Mouse (Mus musculus) hindbrain, embryonic 10.5 days (tissue): ENCODE results near the gene Alpl. TPM values are rescaled to one million over a fixed set of nuclear protein-coding genes. Genes with fewer than 3 reads are reported as not detected.

ENCODE experiments used
- DNase-seq: peaks from one replicate; pipeline ENCODE4 v3.0.0-alpha.2; 2017; ENCODE audit warnings: low spot score
- H3K27ac ChIP-seq: fragments of 300-500 bp; sonication (generic); 2 replicates; pipeline ENCODE4 v1.5.1; 2016; ENCODE audit warnings: mild to moderate bottlenecking, moderate library complexity
- H3K27me3 ChIP-seq: fragments of 300-500 bp; sonication (generic); 2 replicates; pipeline ENCODE4 v1.6.1; 2016; ENCODE audit warnings: mild to moderate bottlenecking; ENCODE audit not compliant: poor library complexity, insufficient read depth, severe bottlenecking
- H3K36me3 ChIP-seq: fragments of 300-500 bp; sonication (generic); 2 replicates; pipeline ENCODE4 v1.6.1; 2016; ENCODE audit warnings: mild to moderate bottlenecking, moderate library complexity
- H3K4me1 ChIP-seq: fragments of 300-500 bp; sonication (generic); replicated peaks from 2 replicates; pipeline ENCODE4 v1.6.1; 2016; ENCODE audit warnings: mild to moderate bottlenecking
- H3K4me3 ChIP-seq: fragments of 300-500 bp; sonication (generic); 2 replicates; pipeline ENCODE4 v1.5.1; 2016; ENCODE audit warnings: mild to moderate bottlenecking, moderate library complexity
- H3K9me3 ChIP-seq: fragments of 300-500 bp; sonication (generic); 2 replicates; pipeline ENCODE4 v1.6.1; 2016; ENCODE audit warnings: mild to moderate bottlenecking, moderate library complexity
- WGBS: fragments of 180-500 bp; shearing (Covaris S2); methylation state at CpG from one replicate; pipeline ENCODE4 v1.1.7; 2016; 5-methylcytosine and 5-hydroxymethylcytosine counted together
- polyA plus RNA-seq: library from polyadenylated mRNA; unstranded; fragments of >200 nt; fragmentation: Nextera tagmentation; extraction: Ambion mirVana; gene quantifications from 2 replicates; pipeline ENCODE4 v1.2.1, GENCODE M21; 2016

The Alpl gene
- polyA plus RNA-seq, 1 experiment from 2014 or later, result 26.1 TPM

GRCm38 (mm10) chr4:137697156-137697885 lies 98.9 kb downstream of the Alpl start:
- no peaks in the 10 kb centered on the region for H3K36me3 ChIP-seq
- H3K9me3 ChIP-seq, result no peaks in the 10 kb centered on the region
- H3K4me3 ChIP-seq, result no peak overlapping the region
- peaks cover 9% of the 10 kb centered on the region; the same call in 1 of the 2 replicates for H3K27me3 ChIP-seq
- WGBS, result 75% methylated on average over 13 of the region's 13 CpGs
- no peak for DNase-seq
- peaks cover 43% of the 10 kb centered on the region for H3K4me1 ChIP-seq
- H3K27ac ChIP-seq, result peak overlapping the region; percentile 53; the same call in 1 of the 2 replicates

DNA sequence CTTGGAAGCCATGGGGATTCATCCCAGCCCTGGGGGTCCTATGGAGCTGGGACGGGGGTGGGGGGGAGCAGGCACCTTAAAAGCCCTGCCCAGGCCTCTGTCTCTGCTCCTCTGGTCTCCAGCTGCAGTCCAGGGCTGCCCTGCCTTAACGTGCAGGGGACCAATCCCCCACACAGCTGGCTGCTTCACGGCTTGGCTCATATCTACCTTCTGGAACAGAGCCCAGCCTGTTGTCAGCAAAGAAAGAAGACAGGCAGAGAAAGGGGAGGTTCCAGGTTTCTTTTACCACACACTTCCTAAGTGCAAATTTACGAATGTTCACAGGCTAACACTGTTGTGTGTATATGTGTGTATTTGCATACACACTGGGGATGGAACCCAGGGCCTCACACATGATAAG lies 100.3 kb downstream of the Alpl start:
- H3K4me3 ChIP-seq, result no peak overlapping the region
- no peaks in the 10 kb centered on the region for H3K36me3 ChIP-seq

GRCm38 (mm10) chr4:137695300-137695699 lies 100.9 kb downstream of the Alpl start:
- Histone ChIP-seq H3K27ac (no peak overlapping the region), H3K36me3 (no peaks in the 10 kb centered on the region), H3K4me3 (no peak overlapping the region), H3K27me3 (peaks cover 9% of the 10 kb centered on the region; the same call in 1 of the 2 replicates), H3K4me1 (peaks cover 34% of the 10 kb centered on the region), H3K9me3 (no peaks in the 10 kb centered on the region)
- no peak for DNase-seq
- WGBS, result 82% methylated on average over 8 of the region's 8 CpGs

More for the DNA sequence above, 100.3 kb downstream of the Alpl start:
- no peak for DNase-seq
- Histone ChIP-seq H3K27ac (no peak overlapping the region), H3K27me3 (peaks cover 9% of the 10 kb centered on the region; the same call in 1 of the 2 replicates), H3K4me1 (peaks cover 34% of the 10 kb centered on the region), H3K9me3 (no peaks in the 10 kb centered on the region)
- WGBS, result 45% methylated on average over 4 of the region's 4 CpGs

- 84% methylated on average over 10 of the region's 10 CpGs for WGBS
- no peaks in the 10 kb centered on the region for H3K36me3 ChIP-seq
- no peaks in the 10 kb centered on the region for H3K9me3 ChIP-seq
- H3K4me3 ChIP-seq, result no peak overlapping the region
- peaks cover 5% of the 10 kb centered on the region for H3K4me1 ChIP-seq
- 0 out of 2 replicates have a peak, but pooled peaks cover 3% of the 10 kb centered on the region for H3K27me3 ChIP-seq
- H3K27ac ChIP-seq, result no peak overlapping the region
- no peak for DNase-seq
Measured at GRCm38 (mm10) chr4:137692107-137692902, 103.9 kb downstream of the Alpl start.

Other genes with a start within 250 kb of the Alpl start
- 1.3 TPM in 1 of 2 replicates, not detected in the other for gene Ldlrad2, start 221.8 kb downstream of the Alpl start, polyA plus RNA-seq
- 63.6 and 73.1 TPM in 2 replicates for gene Usp48, start 202.6 kb downstream of the Alpl start, polyA plus RNA-seq
- gene Rap1gap, start 131.7 kb downstream of the Alpl start, polyA plus RNA-seq, result 6.3 and 13.4 TPM in 2 replicates
- 33.7 and 37.6 TPM in 2 replicates for gene Ece1, start 65.9 kb upstream of the Alpl start, polyA plus RNA-seq
- gene Eif4g3, start 196.6 kb upstream of the Alpl start, polyA plus RNA-seq, result 38.1 and 42.4 TPM in 2 replicates